19 mouse cellular contexts compared by ENCODE assay signal in the genomic region with DNA sequence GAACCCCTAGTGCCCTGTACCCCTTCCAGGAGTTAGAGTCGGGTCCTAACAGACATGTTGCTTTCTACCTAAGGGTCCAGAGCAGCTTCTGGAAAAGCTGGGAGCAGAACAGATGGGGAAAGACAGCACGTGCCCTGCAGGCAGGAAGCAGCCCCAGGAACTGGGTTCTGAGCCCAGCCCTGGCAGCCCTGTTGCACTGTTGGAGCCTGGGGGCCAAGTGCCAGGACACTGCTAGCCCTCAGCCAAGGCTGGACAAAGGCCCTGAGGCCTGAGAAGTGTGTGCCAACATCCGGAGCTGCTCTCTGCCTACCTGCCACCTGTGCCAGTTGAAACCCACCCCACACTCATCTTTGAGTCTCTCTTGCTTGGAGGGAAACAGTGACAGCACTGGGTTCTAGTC. TPM values are rescaled to one million over a fixed set of nuclear protein-coding genes. Genes with fewer than 3 reads are reported as not detected.
DNase-seq lines count a peak whose midpoint lies in the region; ATAC-seq lines count a peak whose summit lies in the region.
"Had no signal": no experiment of that assay in that cellular context is flagged by ENCODE, and none has a peak within 500 bp of the region (broad histone marks: within the 10 kb centered on the region; RNA-seq: fewer than 3 reads in every experiment).

No protein-coding gene starts in this region.

- no peak overlapping the region for H3K4me3 ChIP-seq in liver, embryonic 15.5 days (replicated peaks)
- no peak overlapping the region for H3K4me3 ChIP-seq in liver, embryonic 12.5 days
- no peak overlapping the region for H3K4me3 ChIP-seq in intestine, embryonic 14.5 days (ENCODE audit: low read depth, low read length)
- H3K4me3 ChIP-seq: erythroblast, embryonic 14.5 days; heart, embryonic 15.5 days; lung, embryonic 15.5 days; neural tube, embryonic 15.5 days had no signal

- H3K9me3 ChIP-seq in liver, embryonic 15.5 days (replicated peaks) = no peaks in the 10 kb centered on the region
- no peaks in the 10 kb centered on the region for H3K9me3 ChIP-seq in liver, embryonic 12.5 days (replicated peaks)
- no peaks in the 10 kb centered on the region for H3K9me3 ChIP-seq in intestine, embryonic 14.5 days (ENCODE audit: control insufficient read depth, low read length)
- H3K9me3 ChIP-seq: heart, embryonic 15.5 days; lung, embryonic 15.5 days; megakaryocyte, embryonic 14.5 days; neural tube, embryonic 15.5 days had no signal

- ATAC-seq in liver, embryonic 15.5 days (ENCODE audit: insufficient read depth) = no peak
- no peak for ATAC-seq in liver, embryonic 12.5 days
- no peak for ATAC-seq in intestine, embryonic 14.5 days (replicated peaks; ENCODE audit: low FRiP score, low TSS enrichment, low read depth)
- ATAC-seq: CD4-positive, CD25-positive, alpha-beta regulatory T cell, adult 4 months; hindbrain, postnatal 0 days had no signal

- peak; percentile 98 for DNase-seq in cerebellum, adult 18-20 months
- DNase-seq in intestine, embryonic 14.5 days (ENCODE audit: low spot score) = no peak
- no peak for DNase-seq in natural killer cell, adult 2 months (ENCODE audit: low spot score in 2 of 2)
- DNase-seq in urinary bladder, adult 2 months (ENCODE audit: low spot score) = no peak
- DNase-seq in lung, postnatal 14 days = no peak
- DNase-seq: embryo, embryonic 11 days; kidney, postnatal 14 days; layer of hippocampus, adult 9-11 months; retina, postnatal 1 day; thymus, adult 18-20 months had no signal

- peaks cover 51% of the 10 kb centered on the region for H3K4me1 ChIP-seq in liver, embryonic 15.5 days (replicated peaks)
- peaks cover 39% of the 10 kb centered on the region for H3K4me1 ChIP-seq in liver, embryonic 12.5 days
- peaks cover 18% of the 10 kb centered on the region for H3K4me1 ChIP-seq in intestine, embryonic 14.5 days (replicated peaks; ENCODE audit: control insufficient read depth, insufficient read depth, low read length)

- H3K4me2 ChIP-seq in liver, embryonic 15.5 days = peak overlapping the region; percentile 97; the same call in 1 of the 2 replicates
- H3K4me2 ChIP-seq in liver, embryonic 12.5 days = no peak overlapping the region
- H3K4me2 ChIP-seq in intestine, embryonic 14.5 days (ENCODE audit: low read length) = peak overlapping the region; percentile 59
- H3K4me2 ChIP-seq: heart, embryonic 15.5 days had no signal

- peaks cover 46% of the 10 kb centered on the region for H3K27me3 ChIP-seq in liver, embryonic 15.5 days
- H3K27me3 ChIP-seq in liver, embryonic 12.5 days (replicated peaks) = peaks cover 55% of the 10 kb centered on the region
- no peaks in the 10 kb centered on the region for H3K27me3 ChIP-seq in intestine, embryonic 14.5 days (replicated peaks; ENCODE audit: control insufficient read depth, insufficient read depth, low read length)
- H3K27me3 ChIP-seq: heart, embryonic 15.5 days; lung, embryonic 15.5 days; neural tube, embryonic 15.5 days had no signal

- no peak overlapping the region for H3K27ac ChIP-seq in liver, embryonic 15.5 days (replicated peaks)
- H3K27ac ChIP-seq in liver, embryonic 12.5 days = no peak overlapping the region
- no peak overlapping the region for H3K27ac ChIP-seq in intestine, embryonic 14.5 days (ENCODE audit: low read depth)
- H3K27ac ChIP-seq: hindbrain, postnatal 0 days; neural tube, embryonic 15.5 days had no signal

- 58% methylated on average over 3 of the region's 3 CpGs for WGBS in liver, embryonic 15.5 days (ENCODE audit: insufficient replicate concordance)
- 71% methylated on average over 3 of the region's 3 CpGs for WGBS in liver, embryonic 12.5 days (ENCODE audit: insufficient replicate concordance)
- WGBS in intestine, embryonic 14.5 days = 90% methylated on average over 3 of the region's 3 CpGs

- no peak overlapping the region for H3K9ac ChIP-seq in liver, embryonic 15.5 days
- H3K9ac ChIP-seq in liver, embryonic 12.5 days = no peak overlapping the region
- H3K9ac ChIP-seq in intestine, embryonic 14.5 days (ENCODE audit: low read length) = no peak overlapping the region
- H3K9ac ChIP-seq: heart, embryonic 15.5 days; lung, embryonic 15.5 days; neural tube, embryonic 15.5 days had no signal

- no peaks in the 10 kb centered on the region for H3K36me3 ChIP-seq in liver, embryonic 15.5 days (replicated peaks)
- H3K36me3 ChIP-seq in liver, embryonic 12.5 days = no peaks in the 10 kb centered on the region
- peaks cover 7% of the 10 kb centered on the region; the same call in 1 of the 2 replicates for H3K36me3 ChIP-seq in intestine, embryonic 14.5 days (ENCODE audit: control insufficient read depth, insufficient read depth, low read length)
- H3K36me3 ChIP-seq: heart, embryonic 15.5 days; lung, embryonic 15.5 days; neural tube, embryonic 15.5 days had no signal

RNA-seq across cellular contexts. Expression of gene Rps6ka1, which starts 2.7 kb away (rescaled TPM):
- polyA plus RNA-seq in liver, embryonic 15.5 days (2015; fragmentation: Nextera tagmentation; extraction: Ambion mirVana) = 68.0 and 77.2 TPM in 2 replicates
- polyA plus RNA-seq in liver, embryonic 12.5 days (2016; fragmentation: Nextera tagmentation; extraction: Ambion mirVana) = 60.9 and 63.1 TPM in 2 replicates
- polyA plus RNA-seq in intestine, embryonic 14.5 days (2014; fragmentation: Nextera tagmentation; extraction: Ambion mirVana) = 116 and 120 TPM in 2 replicates
- 15.9 and 17.9 TPM in 2 replicates for polyA plus RNA-seq in urinary bladder, adult 2 months (2012; rRNA removed)

Comparison
In these comparisons a context has a peak if more than half of its experiments do, and no peak if none do; other contexts are left out.
1. DNase-seq: peak in cerebellum, adult 18-20 months (2 of 2); none in intestine, embryonic 14.5 days (single experiment), natural killer cell, adult 2 months (0 of 2), urinary bladder, adult 2 months (single experiment) and lung, postnatal 14 days (single experiment).